Mouse (Mus musculus) layer of hippocampus, postnatal 25 days (tissue): ENCODE measurements around the gene Ncaph. TPM values are rescaled to one million over a fixed set of nuclear protein-coding genes. Genes with fewer than 3 reads are reported as not detected.
A peak's percentile ranks its signal among the peaks of the same experiment; 100 is the strongest.
"Not testable (repeated sequence)": the region's sequence is repeated elsewhere in the genome, so short reads cannot be mapped to it uniquely, and the experiment has no call there.

Experiments used
- DNase-seq, 2 experiments: peaks; one replicate each; pipeline ENCODE4 v3.0.0; 2022; ENCODE audit warnings: mixed read lengths in 2 of 2, low spot score in 1 of 2; ENCODE audit errors: extremely low spot score in 1 of 2
- total RNA-seq, 2 experiments: library from RNA; stranded (reverse); gene quantifications; 2 replicates each; pipeline ENCODE4 v1.2.3; 2021

Gene Ncaph
- 1 to 10 TPM; 2.1 to 2.6 TPM for total RNA-seq

- peak; percentile 92 to 94 for DNase-seq
Measured at GRCm38 (mm10) chr2:127133621-127134461, at the start of gene Ncaph. Gene Ncaph (minus strand): TSS chr2:127133954.

DNA sequence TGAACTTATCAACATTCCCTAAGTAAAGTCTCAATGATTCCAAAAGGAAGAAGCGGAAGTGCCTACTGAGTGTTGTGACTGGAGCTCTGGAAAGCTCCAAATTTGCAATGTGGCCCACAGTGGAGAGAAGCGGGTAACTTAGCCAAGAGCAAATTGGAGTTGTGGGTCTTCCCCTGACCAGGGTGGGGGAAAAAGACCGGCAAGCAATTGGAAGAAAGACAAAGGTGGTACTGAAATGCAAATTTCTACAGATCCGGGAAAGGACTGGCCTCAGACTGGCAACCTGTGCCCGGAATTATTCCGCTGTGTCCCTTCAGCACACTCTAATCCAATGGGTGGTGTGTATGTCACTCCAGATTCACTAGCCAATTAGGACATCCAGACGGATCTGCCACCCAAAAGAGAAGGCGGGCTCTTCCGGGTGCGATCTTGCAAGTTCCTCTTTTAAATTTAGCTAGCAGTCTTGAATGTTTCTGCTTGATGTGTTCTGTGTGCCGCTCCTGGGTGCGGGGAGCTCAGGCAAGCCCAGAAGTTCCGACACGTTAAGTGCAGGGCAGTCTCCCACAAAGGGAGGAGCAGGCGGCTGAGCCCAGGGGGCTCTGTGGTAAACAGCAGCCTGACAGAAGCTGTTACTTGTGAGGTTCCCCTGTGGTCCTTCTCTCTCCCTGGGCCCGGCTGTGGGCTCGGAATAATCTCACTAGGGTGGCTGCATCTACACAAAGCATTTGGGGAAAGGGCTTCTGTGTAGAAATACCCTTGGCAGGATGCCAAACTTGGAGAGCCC is 49.0 kb upstream of the Ncaph start:
- DNase-seq, result peak; percentile 52 to 61

GRCm38 (mm10) chr2:127166261-127166660 is 32.5 kb upstream of the Ncaph start:
- not testable (repeated sequence) for DNase-seq

- DNase-seq, result no peak
Measured at GRCm38 (mm10) chr2:127165675-127166074, 31.9 kb upstream of the Ncaph start.

DNA sequence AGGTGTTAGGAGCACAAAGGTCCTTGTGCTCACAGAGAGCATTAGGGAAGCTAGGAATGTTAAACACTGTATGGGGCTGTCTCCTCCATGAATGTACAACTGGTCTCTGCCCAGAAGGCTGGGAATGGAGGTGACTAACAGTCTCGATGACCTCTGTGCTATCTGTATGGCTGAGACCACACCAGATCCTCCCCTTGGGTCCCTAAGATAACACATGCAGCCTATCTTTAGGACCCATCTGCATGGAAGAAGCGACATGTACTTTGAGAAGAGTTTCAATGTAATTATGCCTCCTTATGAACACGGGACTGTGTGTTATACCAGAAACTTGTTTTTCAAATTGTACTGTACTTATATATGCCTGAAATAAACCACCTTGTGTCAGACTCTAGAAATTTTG is 11.9 kb upstream of the Ncaph start:
- no peak for DNase-seq

DNA sequence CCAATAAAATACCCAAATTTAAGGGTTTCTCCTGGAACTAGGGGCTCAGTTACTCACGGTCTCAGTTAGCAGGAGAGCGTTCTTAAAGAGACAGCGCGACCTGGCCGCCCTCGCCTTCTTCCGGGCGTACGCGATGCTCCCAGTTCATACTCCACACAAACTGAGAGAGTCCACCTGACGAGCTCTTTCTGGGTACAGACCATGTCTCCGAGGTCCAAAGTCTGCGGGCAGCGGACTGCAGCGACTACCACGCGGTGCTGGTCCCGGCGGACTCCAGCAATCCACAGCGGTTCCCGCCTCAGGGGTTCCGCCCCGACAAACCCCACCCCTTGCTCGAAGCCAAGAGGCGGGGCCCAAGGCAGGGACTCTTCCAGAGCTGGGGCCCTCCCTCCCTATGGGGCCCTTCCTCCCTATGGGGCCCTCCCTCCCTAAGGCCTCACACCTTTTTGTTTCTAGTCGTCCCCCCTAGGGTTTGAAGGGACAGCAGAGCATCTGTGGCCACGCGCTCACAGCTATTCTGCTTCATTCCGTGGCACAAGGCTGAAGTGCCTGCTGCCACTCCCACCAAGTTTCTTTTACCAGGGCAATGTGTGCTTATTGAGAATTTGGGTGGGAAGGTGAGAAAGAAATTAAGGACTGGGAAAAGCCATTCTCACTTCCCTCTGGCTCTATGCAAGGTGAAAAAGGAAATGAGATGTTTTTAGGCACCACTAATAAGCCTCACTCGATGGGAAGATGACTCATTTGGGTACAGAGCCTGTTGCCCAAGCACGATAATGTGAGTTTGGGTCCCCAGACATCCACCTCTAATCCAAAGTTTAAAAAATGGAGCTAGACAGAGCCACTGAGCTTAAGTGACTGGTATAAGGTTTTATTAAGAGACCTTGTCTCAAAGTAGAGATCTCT is 9.7 kb upstream of the Ncaph start, which contains the start of gene Itpripl1:
Itpripl1 (minus strand) TSS at position 285 of the 906 bp plus-strand sequence.
- peak; percentile 19 to 26 for DNase-seq

DNA sequence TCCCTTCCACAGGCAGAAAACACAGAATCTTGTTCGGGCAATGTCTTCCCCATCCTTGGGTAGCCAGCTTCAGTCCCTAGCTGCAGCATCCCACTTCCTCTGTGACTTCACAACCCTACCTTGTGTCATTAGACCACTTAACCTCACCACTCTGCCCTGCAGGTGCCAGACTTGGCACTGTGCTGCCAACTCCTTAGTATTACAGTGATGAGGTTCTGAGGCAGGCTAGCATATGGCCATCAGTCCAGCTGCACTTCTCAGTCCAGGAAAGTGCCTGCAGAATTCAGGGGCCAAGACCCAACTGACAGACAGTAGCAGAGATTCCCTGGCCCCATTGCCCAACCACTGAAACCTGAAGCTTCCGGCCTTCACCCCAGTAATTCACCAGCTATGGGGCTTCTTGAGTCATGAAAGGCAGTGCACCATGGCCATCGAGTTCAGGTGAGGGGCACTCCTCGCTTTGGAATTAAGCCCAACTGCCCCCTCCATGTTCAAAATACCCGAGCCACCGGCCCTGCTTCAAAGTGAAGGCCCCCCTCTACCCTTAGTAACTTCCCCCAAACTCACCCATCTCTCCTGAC is 8.9 kb upstream of the Ncaph start:
- no peak for DNase-seq

DNA sequence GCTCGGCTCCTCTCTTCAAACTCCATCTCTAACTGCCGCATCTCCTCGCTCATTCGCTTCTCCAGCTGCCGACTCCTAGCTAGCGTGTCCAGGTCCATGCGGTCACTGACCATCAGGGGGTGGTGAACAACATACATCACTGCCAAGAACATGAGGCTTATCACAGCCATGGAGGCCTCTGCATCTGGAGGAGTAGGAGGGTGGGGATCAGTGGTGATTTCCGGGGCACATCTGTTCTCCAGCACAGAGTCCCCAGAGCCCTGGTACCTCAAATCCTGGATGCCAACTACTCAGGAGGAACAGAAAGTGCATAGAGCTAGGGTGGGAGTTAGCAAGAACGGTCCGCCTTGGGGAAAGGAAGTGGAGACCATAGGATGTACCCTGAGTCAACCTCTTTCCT is 8.3 kb upstream of the Ncaph start:
- no peak for DNase-seq

DNA sequence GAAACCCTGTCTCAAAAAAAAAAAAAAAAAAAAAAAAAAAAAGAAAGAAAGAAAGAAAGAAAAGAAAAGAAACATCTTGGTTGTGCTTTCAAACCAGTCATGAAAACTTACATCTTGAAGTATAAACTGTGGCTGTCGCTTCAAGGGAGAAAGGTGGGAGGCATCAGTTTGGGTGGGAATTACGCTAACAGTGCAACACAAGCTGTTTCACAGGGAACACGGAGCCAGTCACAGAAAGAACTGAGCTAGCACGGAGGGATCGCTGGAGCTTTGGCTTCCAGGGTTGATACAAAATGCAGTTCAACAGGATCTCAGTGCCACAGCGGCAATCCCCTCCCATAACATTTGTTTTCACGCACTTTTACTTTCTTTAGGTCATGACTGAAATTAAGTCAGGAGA is 6.3 kb upstream of the Ncaph start:
- no peak for DNase-seq

DNA sequence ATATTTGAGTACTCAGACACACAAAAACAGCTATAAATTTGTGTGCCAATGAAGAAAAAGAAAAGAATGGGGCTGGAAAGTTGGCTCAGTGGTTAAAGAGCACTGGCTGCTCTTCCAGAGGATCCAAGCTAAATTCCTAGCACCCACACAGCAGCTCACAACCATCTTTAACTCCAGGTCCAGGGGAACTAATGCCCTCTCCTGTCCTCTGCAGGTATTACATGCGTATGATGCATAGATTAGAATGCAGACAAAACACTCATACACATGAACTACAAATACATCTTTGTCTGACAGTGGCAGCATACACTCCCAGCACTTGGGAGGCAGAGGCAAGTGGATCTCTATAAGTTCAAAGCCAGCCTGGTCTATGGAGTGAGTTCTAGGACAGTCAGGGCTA is 5.9 kb upstream of the Ncaph start:
- DNase-seq, result no peak

- DNase-seq, result no peak
Measured at GRCm38 (mm10) chr2:127139094-127139493, 5.3 kb upstream of the Ncaph start.

- no peak for DNase-seq
Measured at GRCm38 (mm10) chr2:127138449-127138848, 4.7 kb upstream of the Ncaph start.

- DNase-seq, result no peak
Measured at GRCm38 (mm10) chr2:127137838-127138420, 4.2 kb upstream of the Ncaph start.

DNA sequence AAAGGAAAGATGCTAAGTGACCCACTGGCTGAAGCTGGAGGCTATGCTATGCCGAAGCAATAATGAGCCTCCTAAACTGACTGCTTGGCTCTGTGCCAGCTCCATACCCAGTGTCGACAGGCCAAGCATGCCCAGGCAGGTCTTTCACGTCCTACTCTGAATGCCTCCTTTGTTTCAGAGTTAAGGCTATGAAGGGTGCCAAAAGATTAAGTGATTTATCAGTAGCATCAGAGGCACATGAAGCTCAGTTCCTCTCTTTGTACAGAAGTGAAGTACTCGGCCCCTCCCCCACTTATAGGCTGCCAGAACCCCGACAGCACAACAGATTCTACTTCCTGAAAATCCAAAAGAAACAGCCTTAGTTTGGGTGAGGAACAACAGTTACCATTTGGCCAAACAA is 3.2 kb upstream of the Ncaph start:
- no peak for DNase-seq

DNA sequence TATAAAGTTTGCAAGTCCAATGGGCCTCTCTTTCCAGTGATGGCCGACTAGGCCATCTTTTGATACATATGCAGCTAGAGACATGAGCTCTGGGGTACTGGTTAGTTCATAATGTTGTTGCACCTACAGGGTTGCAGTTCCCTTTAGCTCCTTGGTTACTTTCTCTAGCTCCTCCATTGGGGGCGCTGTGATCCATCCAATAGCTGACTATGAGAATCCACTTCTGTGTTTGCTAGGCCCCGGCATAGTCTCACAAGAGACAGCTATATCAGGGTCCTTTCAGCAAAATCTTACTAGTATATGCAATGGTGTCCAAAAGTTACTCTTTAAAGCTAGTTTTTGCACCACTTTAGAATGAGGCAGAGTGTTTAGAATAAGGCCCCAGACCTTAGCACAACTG is 1.5 kb upstream of the Ncaph start:
- DNase-seq, result not testable (repeated sequence)

GRCm38 (mm10) chr2:127131353-127131752 is 2.4 kb downstream of the Ncaph start:
- no peak for DNase-seq

GRCm38 (mm10) chr2:127128926-127129325 is 4.8 kb downstream of the Ncaph start:
- DNase-seq, result no peak

GRCm38 (mm10) chr2:127121591-127122235 is 12.0 kb downstream of the Ncaph start:
- DNase-seq, result no peak

- DNase-seq, result no peak
Measured at GRCm38 (mm10) chr2:127108986-127109385, 24.8 kb downstream of the Ncaph start.
